Mouse (Mus musculus) retina, adult 2 months (tissue): ENCODE data around the gene Ltbp1.

ENCODE experiments used
- DNase-seq: peaks from one replicate; pipeline ENCODE4 v3.0.0-alpha.2; 2012; ENCODE audit warnings: low read depth, low spot score

Gene Ltbp1

DNA sequence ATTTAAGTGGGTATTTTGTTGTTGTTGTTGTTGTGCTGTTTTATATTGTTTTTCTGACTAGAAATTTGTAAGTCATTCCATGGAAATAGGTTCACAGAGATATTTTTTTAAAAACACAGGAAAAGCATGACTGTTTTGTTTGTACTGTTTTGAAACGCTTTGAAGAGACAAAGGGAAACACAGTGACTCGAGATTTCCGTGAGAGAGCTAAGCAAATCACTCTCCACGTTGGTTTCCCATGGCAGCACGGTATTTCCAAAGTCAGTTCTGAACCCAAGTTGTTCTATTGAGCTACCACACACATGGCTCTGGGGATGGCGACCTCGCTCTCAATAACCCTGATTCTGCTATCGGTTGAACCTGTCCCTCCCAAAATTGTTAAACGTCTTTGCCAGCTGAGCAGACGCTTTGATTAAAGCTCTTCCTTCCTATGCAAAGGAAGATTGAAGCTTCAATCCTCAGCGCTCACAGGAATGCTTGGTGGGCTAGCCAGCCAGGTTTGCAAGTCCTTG is 431.9 kb downstream of the Ltbp1 start:
- DNase-seq, result no peak

DNA sequence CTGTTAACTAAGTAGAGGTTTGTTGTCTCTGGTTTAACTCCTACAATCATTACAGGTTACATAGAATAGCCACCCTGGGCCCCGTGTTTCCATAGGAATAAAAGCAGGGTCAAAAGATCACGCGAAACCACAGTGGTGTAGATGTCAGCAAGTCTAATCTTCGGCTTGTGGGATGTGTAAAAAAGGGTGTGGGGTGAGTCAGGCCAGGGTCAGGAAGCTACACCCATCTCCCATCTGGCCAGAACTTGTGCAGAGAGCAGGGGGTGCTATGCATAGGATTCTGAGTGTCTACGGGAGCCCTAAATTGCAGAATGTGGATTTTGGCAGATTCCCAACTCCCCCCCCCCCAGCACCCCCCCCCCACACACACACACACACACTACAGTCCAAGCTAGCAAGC is 432.8 kb downstream of the Ltbp1 start:
- no peak for DNase-seq

DNA sequence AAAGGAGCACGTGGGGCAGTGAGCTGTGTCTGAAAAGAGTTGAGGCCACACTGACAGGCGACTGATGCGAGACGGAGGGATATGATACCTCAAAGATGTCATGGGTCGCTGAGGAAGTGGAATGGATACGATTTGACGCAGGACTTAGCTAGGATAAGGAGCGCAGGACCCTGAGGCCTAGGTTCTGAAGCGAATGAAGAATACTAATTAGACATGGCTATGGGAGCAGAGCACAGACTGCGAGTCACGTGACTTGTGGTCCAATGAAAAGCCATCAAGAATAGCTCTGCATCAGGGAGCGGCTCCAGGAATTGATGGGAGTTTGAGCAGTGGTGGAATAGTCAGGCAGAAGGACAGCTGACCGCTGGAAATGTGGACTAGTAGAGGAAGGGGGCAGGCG is 433.7 kb downstream of the Ltbp1 start:
- DNase-seq, result no peak

DNA sequence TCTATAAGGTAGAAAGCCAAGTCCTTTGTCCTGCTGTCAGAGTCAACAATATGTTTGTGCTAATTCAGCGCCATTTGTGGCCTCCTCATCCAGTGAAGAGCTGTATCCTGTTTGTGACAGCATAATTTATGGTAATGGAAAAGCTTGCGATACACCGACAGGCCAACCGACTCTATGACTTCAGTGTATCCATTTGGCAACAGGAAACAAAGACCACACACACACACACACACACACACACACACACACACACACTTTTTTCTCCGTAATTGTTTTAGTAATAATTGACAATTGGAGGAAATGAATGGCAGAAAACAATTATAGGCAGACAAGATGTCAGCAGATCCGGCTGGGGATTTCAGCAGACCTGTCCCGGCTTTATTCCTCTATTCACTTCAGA is 435.3 kb downstream of the Ltbp1 start:
- DNase-seq, result no peak

DNA sequence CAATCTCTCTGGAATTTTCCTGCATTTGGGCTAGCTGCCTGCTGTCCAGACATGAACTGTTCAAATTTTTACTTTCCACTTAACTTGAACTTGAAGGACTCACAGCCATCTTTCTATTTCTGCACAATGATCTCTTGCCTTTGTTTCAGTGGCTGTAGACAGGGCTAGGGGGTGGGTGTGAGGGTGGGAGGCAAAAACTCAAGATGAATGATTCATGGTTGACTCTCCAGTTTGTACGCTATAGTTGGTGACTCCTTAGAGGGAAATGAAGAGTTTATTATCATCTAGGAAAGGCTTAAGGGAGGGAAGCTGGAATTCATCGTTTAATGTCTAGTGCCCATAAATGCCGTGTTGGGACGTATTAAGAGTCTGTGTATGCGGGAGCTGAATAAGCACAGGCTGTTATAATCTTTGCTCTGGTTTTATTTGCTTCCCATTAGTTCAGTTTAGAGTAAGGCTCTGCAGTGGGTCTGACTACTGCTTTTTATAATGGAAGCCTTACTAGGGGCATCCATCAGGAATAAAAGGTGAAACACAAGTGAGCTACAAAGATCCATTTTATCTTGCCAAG is 436.0 kb downstream of the Ltbp1 start:
- DNase-seq, result no peak
